Mouse (Mus musculus) forebrain, embryonic 14.5 days (tissue): ENCODE results near the gene Rpp14. TPM values are rescaled to one million over a fixed set of nuclear protein-coding genes. Genes with fewer than 3 reads are reported as not detected.

ENCODE experiments used
- ATAC-seq: fragments of 200-750 bp; cut with Nextera tagmentation; 2 replicates; pipeline ENCODE4 v1.8.0; 2017; ENCODE audit warnings: mild to moderate bottlenecking, moderate library complexity
- DNase-seq: peaks from one replicate; pipeline ENCODE4 v3.0.0-alpha.2; 2015; ENCODE audit warnings: low spot score
- H3K27ac ChIP-seq: fragments of 300-500 bp; sonication (generic); 2 replicates; pipeline ENCODE4 v1.5.1; 2014; ENCODE audit warnings: low read depth, mild to moderate bottlenecking, control low read depth, low read length, moderate library complexity
- H3K27me3 ChIP-seq: fragments of 300-500 bp; sonication (generic); replicated peaks from 2 replicates; pipeline ENCODE4 v1.6.1; 2014; ENCODE audit warnings: low read length, control low read depth, mixed read lengths; ENCODE audit not compliant: control insufficient read depth, insufficient read depth
- H3K36me3 ChIP-seq: fragments of 300-500 bp; sonication (generic); 2 replicates; pipeline ENCODE4 v1.6.1; 2014; ENCODE audit warnings: low read length, control low read depth; ENCODE audit not compliant: control insufficient read depth, insufficient read depth
- H3K4me1 ChIP-seq: fragments of 300-500 bp; sonication (generic); 2 replicates; pipeline ENCODE4 v1.6.1; 2014; ENCODE audit warnings: antibody characterized with exemption, low read length, control low read depth; ENCODE audit not compliant: control insufficient read depth, insufficient read depth
- H3K4me2 ChIP-seq: fragments of 300-500 bp; sonication (generic); 2 replicates; pipeline ENCODE4 v1.6.1; 2014; ENCODE audit warnings: mild to moderate bottlenecking, control low read depth, low read length
- H3K4me3 ChIP-seq: fragments of 300-500 bp; sonication (generic); 2 replicates; pipeline ENCODE4 v1.5.1; 2014; ENCODE audit warnings: low read depth, low read length, control low read depth
- H3K9ac ChIP-seq: fragments of 300-500 bp; sonication (generic); 2 replicates; pipeline ENCODE4 v1.6.1; 2014; ENCODE audit warnings: mild to moderate bottlenecking, low read length, control low read depth, moderate library complexity
- H3K9me3 ChIP-seq: fragments of 300-500 bp; sonication (generic); replicated peaks from 2 replicates; pipeline ENCODE4 v1.6.1; 2016; ENCODE audit warnings: low read length, control low read depth, mixed read lengths; ENCODE audit not compliant: control insufficient read depth
- WGBS: fragments of 180-500 bp; shearing (Covaris S2); extraction: QIAGEN DNeasy Blood & Tissue Kit; methylation state at CpG from one replicate; pipeline ENCODE4 v1.1.7; 2014; 5-methylcytosine and 5-hydroxymethylcytosine counted together
- polyA plus RNA-seq: library from polyadenylated mRNA; unstranded; fragments of >200 nt; fragmentation: Nextera tagmentation; extraction: Ambion mirVana; gene quantifications from 2 replicates; pipeline ENCODE4 v1.2.1, GENCODE M21; 2014

Rpp14 gene
- polyA plus RNA-seq, 1 experiment from 2014 or later: 58.3 TPM

- 81% methylated on average over 3 of the region's 3 CpGs for whole genome bisulfite sequencing
- no peak overlapping the region for H3K9ac ChIP-seq
- DNase-seq (no peak), ATAC-seq (no peak)
- H3K27ac ChIP-seq: no peak overlapping the region
- H3K4me1 ChIP-seq: no peaks in the 10 kb centered on the region
- peaks cover 16% of the 10 kb centered on the region for H3K36me3 ChIP-seq
- H3K4me3 ChIP-seq: no peak overlapping the region
- H3K9me3 ChIP-seq: no peaks in the 10 kb centered on the region
- H3K27me3 ChIP-seq: no peaks in the 10 kb centered on the region
- H3K4me2 ChIP-seq: no peak overlapping the region
Measured at GRCm38 (mm10) chr14:8040179-8040578, 40.0 kb upstream of the Rpp14 start.

GRCm38 (mm10) chr14:8040911-8041678, 39.1 kb upstream of the Rpp14 start:
- Histone ChIP-seq H3K27ac (no peak overlapping the region), H3K4me2 (no peak overlapping the region), H3K4me1 (no peaks in the 10 kb centered on the region), H3K9ac (no peak overlapping the region), H3K4me3 (no peak overlapping the region), H3K36me3 (peaks cover 18% of the 10 kb centered on the region), H3K27me3 (no peaks in the 10 kb centered on the region), H3K9me3 (no peaks in the 10 kb centered on the region)
- no peak for ATAC-seq
- DNase-seq: no peak
- WGBS: 83% methylated on average over 12 of the region's 12 CpGs

GRCm38 (mm10) chr14:8042120-8042519, 38.0 kb upstream of the Rpp14 start:
- Histone ChIP-seq H3K27me3 (no peaks in the 10 kb centered on the region), H3K36me3 (peaks cover 26% of the 10 kb centered on the region), H3K9me3 (no peaks in the 10 kb centered on the region), H3K4me1 (no peaks in the 10 kb centered on the region), H3K4me3 (no peak overlapping the region), H3K9ac (no peak overlapping the region), H3K4me2 (no peak overlapping the region), H3K27ac (no peak overlapping the region)
- DNase-seq: no peak
- ATAC-seq: no peak
- WGBS: 93% methylated on average over 2 of the region's 2 CpGs

- H3K9me3 ChIP-seq: no peaks in the 10 kb centered on the region
- peaks cover 31% of the 10 kb centered on the region for H3K36me3 ChIP-seq
- DNase-seq (no peak), ATAC-seq (no peak)
- WGBS: 94% methylated on average over 9 of the region's 9 CpGs
- no peaks in the 10 kb centered on the region for H3K27me3 ChIP-seq
- H3K4me3 ChIP-seq: no peak overlapping the region
- no peak overlapping the region for H3K4me2 ChIP-seq
- H3K27ac ChIP-seq: no peak overlapping the region
- no peaks in the 10 kb centered on the region for H3K4me1 ChIP-seq
- no peak overlapping the region for H3K9ac ChIP-seq
Measured at GRCm38 (mm10) chr14:8042577-8042976, 37.6 kb upstream of the Rpp14 start.

GRCm38 (mm10) chr14:8044330-8044729, 35.8 kb upstream of the Rpp14 start:
- H3K9me3 ChIP-seq: no peaks in the 10 kb centered on the region

GRCm38 (mm10) chr14:8044786-8045185, 35.4 kb upstream of the Rpp14 start:
- no peak for DNase-seq
- Histone ChIP-seq H3K27me3 (no peaks in the 10 kb centered on the region), H3K4me1 (no peaks in the 10 kb centered on the region), H3K27ac (no peak overlapping the region), H3K36me3 (peaks cover 47% of the 10 kb centered on the region), H3K9me3 (no peaks in the 10 kb centered on the region), H3K4me2 (no peak overlapping the region), H3K4me3 (no peak overlapping the region), H3K9ac (no peak overlapping the region)
- no peak for ATAC-seq
- WGBS: 88% methylated on average over 6 of the region's 6 CpGs

More at GRCm38 (mm10) chr14:8044330-8044729, 35.8 kb upstream of the Rpp14 start:
- DNase-seq (peak; percentile 63), ATAC-seq (no peak)
- Histone ChIP-seq H3K27me3 (no peaks in the 10 kb centered on the region), H3K4me1 (no peaks in the 10 kb centered on the region), H3K4me2 (no peak overlapping the region), H3K4me3 (no peak overlapping the region), H3K27ac (no peak overlapping the region), H3K9ac (no peak overlapping the region), H3K36me3 (peaks cover 43% of the 10 kb centered on the region)
- 71% methylated on average over 8 of the region's 8 CpGs for WGBS

- Histone ChIP-seq H3K36me3 (peaks cover 53% of the 10 kb centered on the region), H3K27me3 (no peaks in the 10 kb centered on the region), H3K4me3 (no peak overlapping the region), H3K4me1 (no peaks in the 10 kb centered on the region), H3K27ac (no peak overlapping the region), H3K9me3 (no peaks in the 10 kb centered on the region), H3K9ac (no peak overlapping the region), H3K4me2 (no peak overlapping the region)
- ATAC-seq: no peak
- WGBS: 86% methylated on average over 11 of the region's 11 CpGs
- no peak for DNase-seq
Measured at GRCm38 (mm10) chr14:8045187-8045846, 34.9 kb upstream of the Rpp14 start.

GRCm38 (mm10) chr14:8046839-8047238, 33.3 kb upstream of the Rpp14 start:
- 96% methylated on average over 6 of the region's 6 CpGs for WGBS
- Histone ChIP-seq H3K9ac (no peak overlapping the region), H3K27ac (no peak overlapping the region), H3K27me3 (no peaks in the 10 kb centered on the region), H3K4me3 (no peak overlapping the region), H3K9me3 (no peaks in the 10 kb centered on the region), H3K36me3 (peaks cover 52% of the 10 kb centered on the region), H3K4me2 (no peak overlapping the region), H3K4me1 (no peaks in the 10 kb centered on the region)
- ATAC-seq: no peak
- DNase-seq: no peak

GRCm38 (mm10) chr14:8049334-8049733, 30.8 kb upstream of the Rpp14 start:
- DNase-seq (no peak), ATAC-seq (no peak)
- 93% methylated on average over 10 of the region's 10 CpGs for WGBS
- H3K4me2 ChIP-seq: no peak overlapping the region
- H3K36me3 ChIP-seq: peaks cover 44% of the 10 kb centered on the region
- no peak overlapping the region for H3K4me3 ChIP-seq
- H3K9me3 ChIP-seq: no peaks in the 10 kb centered on the region
- no peak overlapping the region for H3K9ac ChIP-seq
- no peak overlapping the region for H3K27ac ChIP-seq
- H3K4me1 ChIP-seq: no peaks in the 10 kb centered on the region
- no peaks in the 10 kb centered on the region for H3K27me3 ChIP-seq
